Mouse (Mus musculus) lung, postnatal 0 days (tissue): ENCODE measurements at regions not wholly inside any gene's neighbourhood (a gene's known extent, or its start where the extent isn't known, plus 50 kb on each side); places are given as distances from the start of the nearest gene placed in this dataset.
A peak's percentile ranks its signal among the peaks of the same experiment; 100 is the strongest.

ENCODE experiments used
- CTCF ChIP-seq: IDR thresholded peaks from 2 replicates; pipeline ENCODE4 v1.5.1; 2016; ENCODE audit warnings: antibody characterized with exemption, mild to moderate bottlenecking
- EP300 ChIP-seq: IDR thresholded peaks from 2 replicates; pipeline ENCODE4 v1.6.1; 2016; ENCODE audit warnings: antibody characterized with exemption, mild to moderate bottlenecking, control low read depth

- TF ChIP-seq CTCF: no peak
- TF ChIP-seq EP300: 0 out of 2 replicates have a peak, but pooled peaks have one; percentile 17
Measured at GRCm38 (mm10) chr13:37497986-37498385, 153.0 kb downstream of the Ly86 start.
